Mouse (Mus musculus) right cerebral cortex, adult 2 months (tissue): ENCODE measurements around the gene Foxl2.

ENCODE experiments used
- DNase-seq, 2 experiments: peaks; one replicate each; pipeline ENCODE4 v3.0.0; 2021 to 2022; ENCODE audit warnings: low spot score in 2 of 2

Foxl2 gene

DNA sequence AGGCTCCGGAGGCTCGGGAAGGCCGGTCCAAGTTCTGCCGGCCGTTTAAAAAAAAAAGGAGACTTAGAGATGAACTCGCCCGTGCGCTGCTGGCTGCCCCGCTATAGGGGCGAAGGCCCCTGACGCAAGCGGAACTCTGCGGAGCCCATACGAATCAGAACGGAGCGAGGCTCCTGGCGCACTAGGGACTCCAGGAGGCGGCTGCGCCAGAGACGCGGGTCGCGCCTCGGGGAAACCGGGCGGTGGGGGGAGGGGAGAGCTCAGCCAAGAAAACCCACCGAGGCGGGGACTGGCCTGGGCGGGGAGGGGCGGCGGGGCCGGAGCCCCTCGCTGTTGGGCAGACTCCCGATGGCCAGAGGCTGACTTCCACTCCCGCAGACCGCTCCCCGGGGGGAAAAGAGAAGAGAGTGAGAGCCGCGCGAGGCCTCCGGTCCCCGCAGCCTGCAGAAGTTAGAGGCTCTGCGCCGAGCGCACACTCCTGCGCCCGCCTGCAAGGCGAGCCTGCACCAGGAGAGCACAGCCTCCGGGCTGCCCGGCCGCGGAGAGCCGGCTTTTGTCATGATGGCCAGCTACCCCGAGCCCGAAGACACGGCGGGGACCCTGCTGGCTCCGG, at the start of gene Foxl2:
Gene Foxl2 (plus strand): TSS at position 186 of the 613 bp plus-strand sequence.
- no peak for DNase-seq

DNA sequence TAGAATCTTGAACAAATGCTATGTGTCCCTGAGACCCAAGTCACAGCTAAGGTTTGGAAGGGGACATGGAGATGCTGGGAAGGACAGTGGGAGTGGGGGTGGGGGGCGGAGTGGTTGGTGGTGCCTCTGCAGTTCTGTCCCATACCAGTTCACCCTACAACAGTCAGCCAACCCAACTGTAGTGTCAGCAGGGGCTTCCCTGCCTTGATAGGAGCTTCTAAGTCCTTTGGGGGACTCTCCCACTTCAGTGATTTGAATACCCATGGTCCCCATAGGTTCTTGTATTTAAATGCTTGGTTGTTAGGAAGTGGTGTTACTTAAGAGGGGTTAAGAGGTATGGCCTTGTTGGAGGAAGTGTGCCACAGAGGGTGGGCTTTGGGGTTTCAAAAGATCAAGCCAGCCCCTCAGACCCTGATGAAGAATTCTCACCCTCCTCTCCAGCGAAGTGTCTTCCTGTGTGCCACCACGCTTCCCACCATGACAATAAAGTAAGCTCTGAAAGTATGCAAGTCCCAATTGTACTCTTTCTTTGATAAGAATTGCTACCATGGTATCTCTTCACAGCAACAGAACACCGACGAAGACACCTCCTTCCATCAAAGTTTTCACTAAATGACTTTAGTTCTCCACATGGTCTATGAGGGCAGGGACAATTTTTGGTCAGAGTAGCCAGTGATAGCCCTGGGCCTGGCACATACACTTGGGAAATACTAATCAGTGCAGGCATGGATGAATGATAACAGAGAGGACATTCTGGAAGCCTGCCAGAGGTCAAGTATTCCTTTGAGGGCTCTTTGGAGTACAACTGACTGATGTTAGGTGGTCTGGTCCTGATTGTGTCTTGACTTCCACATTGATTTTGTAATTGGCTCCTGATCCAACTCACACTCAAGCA, 34.2 kb upstream of the Foxl2 start:
- DNase-seq, result no peak

DNA sequence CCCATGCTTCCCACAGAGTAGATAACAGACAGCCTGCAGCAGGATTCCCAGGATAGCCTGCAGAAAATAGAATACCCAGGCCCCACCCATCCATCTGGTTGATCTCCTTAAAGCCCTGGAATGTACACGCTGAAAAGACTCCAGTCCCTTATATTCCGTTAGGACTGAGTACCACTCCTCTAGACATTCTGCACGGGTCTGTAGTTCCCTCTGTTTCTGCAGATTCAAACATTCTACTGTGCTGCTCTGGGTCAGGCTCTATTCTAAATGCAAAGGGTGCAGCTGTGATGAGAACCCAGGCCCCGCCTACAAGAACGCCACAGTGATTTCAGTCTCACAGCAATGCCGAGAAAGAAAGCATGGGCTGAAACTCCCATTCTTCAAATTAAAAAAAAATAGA, 32.0 kb upstream of the Foxl2 start:
- DNase-seq, result peak; percentile 17

DNA sequence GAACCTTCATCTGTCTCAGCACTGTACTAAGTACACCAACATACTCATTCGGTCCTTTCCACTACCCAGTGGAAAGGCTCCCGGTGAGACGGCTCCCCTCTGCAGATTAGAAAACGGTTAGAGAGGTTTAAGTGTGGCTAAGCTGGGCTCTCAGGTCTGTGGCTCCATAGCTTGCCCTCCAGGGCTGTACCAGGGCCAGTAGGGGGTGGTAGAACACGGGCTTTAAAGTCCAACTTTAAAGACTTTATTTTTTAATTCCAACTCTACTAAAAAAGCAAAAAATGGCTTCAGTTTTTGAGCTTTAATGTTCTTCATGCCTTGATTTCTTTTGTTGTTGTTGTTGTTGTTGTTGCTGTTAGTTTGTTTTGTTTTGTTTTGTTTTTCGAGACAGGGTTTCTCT, 30.9 kb upstream of the Foxl2 start:
- no peak for DNase-seq

DNA sequence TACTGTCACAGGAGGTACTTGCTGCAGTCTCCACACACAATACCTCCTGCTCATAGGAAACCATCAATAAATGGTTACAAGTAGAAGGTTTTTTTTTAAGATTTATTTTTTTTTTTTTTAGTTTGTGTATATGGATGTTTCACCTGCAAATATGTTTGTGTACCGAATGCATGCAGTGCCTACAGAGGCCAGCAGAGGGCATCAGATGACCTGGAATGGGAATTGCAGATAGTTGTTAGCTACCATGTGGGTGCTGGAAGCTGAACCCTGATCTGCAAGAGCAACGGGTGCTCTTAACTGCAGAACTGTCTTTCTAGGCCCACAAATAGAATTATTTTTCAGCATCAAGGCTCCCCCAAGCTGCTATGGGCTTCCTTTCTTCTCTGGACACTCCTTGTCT, 25.6 kb upstream of the Foxl2 start:
- DNase-seq, result no peak

DNA sequence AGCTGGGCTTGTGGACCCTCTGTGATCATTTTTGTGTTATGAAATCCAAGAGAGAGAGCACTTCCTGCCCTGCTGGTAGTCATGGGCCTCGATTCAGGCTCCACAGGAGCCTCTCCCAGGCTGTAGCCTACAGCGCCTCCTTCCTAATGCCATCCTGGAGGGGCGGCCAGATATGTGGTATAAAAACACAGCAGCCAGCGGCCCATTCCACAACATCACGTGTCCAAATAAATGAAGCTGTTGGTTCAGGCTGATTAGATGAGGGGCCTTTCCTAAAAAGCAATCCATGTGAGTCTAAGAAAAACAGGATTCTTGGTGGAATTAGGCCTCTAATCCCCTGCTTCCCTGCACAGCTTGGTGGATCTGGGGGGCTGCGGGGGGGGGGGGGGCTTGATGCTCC, 22.2 kb upstream of the Foxl2 start:
- DNase-seq, result no peak

DNA sequence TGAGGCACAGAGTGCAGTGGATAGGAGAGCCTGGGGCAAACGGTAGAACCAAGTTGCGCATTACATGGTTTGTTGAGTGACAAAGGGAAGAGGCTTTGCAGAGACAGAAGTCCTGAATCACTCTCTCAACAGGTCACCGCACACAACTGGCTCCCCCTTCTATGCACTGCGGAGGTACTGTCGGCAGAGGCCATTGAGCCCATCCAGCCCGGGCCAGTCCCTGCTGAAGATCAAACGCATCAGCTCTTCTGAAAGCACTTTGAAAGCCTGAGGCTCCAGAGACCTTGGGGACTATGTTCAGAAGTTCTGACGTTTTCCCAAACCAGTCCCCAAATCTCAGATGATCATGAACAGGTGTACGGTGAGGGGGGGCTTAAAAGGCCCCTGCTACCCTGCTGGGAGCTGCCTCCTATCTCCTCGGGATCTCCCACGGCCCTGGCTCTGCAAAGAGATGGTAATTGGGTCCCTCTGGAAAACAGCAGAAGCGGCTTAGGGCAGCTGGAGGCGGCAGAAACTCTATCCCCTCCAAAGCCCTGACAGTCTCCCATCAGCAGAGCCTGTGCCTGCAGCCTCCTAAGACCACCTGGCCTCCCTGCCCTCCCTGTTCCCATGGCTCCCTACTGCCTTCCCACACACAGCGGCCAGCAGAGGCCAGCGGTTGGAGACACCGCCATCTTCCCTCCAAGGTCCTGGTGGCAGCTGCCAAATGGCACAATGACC, 19.7 kb upstream of the Foxl2 start:
- no peak for DNase-seq

DNA sequence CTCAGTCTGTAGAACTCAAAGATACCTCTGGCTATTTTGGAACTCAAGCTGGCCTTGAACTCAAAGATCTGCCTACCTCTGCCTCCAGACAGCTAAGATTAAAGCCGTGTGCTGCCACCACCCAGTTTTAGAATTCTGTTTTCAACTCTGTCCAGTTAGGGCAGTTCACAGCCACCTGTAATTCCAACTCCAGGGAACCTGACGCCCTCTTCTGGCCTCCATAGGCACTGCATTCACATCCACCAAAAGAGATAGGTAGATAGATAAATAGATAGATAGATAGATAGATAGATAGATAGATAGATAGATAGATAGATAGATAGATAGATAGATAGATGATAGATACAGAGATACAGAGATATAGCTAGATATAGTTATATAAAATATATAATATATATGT, 15.8 kb upstream of the Foxl2 start:
- DNase-seq, result no peak

DNA sequence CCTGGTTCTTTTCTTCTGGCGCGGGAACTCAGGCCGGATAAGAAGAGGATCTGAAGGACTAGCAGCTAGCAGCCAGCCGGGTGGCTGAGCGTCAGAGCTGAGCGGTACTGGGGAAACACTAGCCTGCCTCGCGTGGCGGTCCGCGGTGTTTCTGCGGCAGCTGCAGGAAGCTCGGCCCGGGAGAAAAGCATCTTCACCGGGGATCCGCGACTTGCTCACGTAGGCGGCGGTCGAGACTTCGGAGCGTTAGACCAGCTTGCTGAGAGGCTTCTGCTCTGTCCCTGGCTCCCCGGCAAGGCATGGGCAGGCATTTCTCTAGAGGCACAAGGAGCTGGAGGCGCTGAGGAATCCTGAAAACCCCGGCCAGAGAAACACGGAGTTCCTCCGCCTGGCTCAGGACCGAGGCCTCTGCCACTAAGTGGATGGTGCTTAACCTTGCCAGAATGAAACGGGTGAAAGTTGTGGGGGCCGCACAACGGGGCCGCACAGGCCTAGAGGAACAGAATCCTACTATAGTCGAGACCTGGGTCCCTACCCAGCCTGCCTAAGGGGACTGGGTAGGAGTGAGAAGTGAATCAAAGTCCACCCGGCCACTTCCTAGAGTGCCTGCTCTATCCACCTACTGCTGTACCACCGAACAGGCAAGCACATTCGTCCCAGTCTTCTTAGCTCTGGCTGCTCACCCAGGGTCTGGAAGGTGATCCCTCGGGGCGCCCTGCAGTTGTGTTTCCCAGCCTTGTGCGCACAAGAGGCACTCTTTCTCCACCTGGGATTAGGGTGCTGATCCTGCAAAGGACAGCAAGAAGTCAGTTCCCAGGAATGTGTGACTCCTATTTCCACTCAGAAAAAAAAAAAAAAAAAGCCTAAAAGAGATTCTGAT, 2.7 kb upstream of the Foxl2 start:
- peak in 1 of 2 experiments; percentile 42 for DNase-seq

DNA sequence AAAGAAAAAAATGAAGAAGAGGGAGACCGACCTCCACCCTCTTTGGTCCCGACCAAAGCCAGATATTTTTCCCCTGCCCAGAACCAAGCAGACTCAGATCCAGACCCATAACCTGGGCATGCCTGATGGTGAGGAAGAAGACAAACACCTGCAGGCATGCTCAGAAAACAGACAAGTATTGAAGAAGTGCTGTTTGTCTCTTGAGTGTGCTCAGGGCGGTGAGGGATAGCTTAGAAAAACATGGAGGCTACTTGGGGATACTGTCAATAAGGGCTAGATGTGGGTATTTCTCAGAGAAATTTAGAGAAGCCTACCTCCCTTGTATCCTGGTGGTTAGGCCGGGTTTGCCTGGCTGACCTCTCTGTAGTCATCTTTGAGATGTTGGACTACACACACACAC, 1.8 kb upstream of the Foxl2 start:
- no peak for DNase-seq

DNA sequence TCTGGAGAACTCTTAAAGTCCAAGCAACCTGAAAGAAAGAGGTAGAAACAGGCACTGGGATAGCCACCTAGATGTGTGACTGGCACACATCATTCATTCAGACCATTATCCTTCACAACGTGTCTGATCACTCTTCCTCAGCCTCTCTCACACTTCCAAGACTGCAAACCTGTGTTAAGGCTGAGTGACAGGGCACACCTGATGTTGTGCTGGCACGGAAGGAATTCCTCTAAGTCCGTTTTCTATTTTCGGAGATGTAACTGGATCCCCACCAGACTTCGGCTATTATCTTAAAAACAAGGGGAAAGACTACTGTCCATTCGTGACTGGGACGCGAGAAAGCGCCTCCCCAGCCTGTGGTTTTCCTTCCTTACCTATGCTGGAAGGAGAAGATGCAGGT, 1.3 kb upstream of the Foxl2 start:
- no peak for DNase-seq

DNA sequence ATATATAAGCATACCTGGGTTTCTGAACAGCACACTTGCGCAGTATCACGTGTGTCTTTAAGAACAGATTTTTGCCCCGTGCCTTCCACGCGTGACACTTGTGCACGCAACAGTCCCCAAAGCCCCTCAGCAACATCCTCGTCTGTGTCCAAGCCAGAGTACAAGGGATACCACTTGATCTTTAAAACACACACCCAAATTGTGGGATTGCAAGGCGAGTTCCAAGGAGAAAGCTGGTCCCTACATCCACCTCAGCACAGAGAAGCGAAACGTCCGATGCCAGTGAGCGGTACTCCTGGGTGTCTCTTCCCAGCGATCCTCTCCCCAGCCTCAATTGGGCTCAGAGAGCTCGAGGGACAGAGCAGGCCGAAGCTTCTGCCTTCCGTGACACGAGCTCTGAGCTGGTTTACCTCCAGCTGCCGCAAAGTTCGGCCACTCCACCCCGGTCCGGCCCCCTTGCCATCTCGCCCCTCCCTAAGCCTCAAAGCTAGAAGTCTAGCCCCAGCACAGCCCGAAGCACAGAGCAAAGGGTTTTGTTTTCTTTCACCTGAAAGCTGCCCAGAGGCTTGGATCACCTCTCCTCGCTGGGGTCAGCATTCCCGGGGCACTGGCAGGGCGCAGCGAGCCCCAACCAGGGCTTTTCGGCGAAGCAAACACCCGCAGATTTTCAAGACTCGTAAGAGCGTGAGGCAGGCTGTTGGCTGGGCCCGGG, 541 bp upstream of the Foxl2 start:
- no peak for DNase-seq

DNA sequence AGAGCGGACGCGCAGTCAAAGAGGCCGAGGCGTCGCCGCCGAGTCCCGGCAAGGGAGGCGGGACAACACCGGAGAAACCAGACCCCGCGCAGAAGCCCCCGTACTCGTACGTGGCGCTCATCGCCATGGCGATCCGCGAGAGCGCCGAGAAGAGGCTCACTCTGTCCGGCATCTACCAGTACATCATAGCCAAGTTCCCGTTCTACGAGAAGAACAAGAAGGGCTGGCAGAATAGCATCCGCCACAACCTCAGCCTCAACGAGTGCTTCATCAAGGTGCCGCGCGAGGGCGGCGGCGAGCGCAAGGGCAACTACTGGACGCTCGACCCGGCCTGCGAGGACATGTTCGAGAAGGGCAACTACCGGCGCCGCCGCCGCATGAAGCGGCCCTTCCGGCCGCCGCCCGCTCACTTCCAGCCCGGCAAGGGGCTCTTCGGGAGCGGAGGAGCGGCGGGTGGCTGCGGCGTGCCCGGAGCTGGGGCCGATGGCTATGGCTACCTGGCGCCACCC, 682 bp downstream of the Foxl2 start:
- DNase-seq, result peak in 1 of 2 experiments; percentile 34

DNA sequence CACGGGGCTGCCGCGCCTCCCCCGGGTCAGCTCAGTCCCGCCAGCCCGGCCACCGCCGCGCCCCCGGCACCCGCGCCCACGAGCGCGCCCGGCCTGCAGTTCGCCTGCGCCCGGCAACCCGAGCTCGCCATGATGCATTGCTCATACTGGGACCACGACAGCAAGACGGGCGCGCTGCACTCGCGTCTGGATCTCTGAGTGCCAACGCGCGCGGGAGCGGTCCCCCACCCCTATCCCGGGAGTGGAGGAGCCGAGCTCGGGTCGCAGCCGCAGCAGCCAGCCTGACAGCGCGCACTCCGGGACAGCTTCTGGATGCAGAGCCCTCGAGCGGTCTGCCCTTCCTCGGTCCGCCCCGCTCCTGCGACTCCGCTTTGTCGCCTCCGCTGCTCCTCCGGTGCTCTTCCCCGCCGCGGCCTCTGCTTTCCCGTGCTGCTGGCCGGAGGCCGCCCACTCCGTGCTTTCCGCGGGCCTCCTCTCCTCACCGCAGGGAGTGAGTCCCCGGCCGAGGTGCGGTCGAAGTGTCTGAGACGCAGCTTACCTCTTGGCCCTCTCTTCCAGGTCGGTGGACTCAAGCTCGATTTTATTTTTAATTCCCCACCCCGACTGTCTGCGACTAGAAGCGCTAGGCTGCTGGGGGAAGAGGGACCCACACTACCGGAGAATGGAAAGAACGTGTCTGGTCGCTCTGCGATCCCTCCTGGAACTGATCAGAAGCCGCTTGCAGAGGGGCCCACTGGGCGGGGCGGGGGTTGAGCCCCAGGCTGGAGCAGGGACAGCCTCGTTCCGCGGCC, 1.7 kb downstream of the Foxl2 start:
- no peak for DNase-seq

DNA sequence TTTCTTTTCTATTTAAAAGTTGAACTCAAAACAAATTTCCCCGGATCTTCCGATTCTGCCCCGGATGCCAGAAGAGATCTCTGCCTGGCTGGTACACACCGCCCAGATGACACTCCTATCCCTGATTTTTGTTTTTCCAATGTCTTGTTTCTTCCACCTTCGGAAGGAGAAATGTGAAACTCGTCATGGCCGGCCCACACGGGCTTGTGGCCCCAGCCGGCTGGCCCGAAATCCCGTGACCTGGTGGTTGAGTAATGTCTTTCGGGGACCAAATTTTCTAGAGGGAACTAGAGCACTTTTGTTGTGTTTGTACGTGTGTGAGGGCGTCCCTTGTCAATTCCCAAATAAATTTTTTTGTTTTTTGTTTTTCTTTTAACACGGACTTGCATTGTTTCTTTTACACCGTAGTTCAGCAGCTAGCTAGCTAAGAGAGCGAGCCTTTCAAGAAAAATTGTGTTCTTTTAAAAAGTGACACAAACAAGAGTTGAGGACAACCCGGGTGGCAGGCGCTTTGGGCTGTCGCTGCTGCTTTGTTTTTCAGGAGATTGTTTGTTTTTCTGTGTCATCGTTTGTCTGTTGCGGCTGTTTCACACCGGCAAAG, 2.8 kb downstream of the Foxl2 start:
- DNase-seq, result no peak

DNA sequence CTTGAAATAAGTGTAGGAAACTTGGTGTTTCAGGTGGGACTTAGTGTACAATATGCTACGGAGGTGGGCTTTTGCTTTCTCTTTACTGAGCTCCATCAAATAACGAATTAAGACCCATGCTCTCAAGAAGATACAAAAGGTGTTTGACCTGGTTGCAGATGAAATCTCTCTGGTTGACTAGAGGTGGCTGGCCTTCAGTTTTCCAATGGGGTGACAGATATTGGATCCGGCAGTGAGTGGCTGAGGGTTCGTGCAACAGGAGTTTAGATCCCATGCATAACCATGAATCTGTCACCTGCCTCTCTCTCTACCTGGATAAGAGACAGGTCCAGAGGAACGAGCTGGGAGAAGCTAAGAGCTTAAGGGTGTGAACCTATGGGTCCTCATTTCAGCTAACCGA, 3.5 kb downstream of the Foxl2 start:
- no peak for DNase-seq

DNA sequence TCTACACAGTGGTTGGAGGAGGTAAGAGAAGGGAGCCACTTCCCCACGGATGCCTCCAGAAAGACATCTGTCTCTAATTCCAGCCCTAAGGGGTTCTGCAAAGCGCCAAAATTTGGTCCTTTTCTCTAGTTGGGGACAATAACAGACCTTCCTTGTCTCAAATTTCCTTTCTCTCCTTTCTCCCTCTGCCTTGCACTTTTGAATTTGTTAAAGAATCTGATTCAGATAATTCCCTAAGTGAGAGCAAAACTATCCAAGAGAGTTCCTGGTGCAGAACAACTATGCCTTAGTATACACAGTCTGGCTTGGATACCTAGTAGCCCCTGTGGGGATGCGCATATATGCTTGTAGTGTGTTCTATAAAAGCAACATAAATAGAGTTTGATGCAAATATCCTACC, 4.8 kb downstream of the Foxl2 start:
- DNase-seq, result no peak

DNA sequence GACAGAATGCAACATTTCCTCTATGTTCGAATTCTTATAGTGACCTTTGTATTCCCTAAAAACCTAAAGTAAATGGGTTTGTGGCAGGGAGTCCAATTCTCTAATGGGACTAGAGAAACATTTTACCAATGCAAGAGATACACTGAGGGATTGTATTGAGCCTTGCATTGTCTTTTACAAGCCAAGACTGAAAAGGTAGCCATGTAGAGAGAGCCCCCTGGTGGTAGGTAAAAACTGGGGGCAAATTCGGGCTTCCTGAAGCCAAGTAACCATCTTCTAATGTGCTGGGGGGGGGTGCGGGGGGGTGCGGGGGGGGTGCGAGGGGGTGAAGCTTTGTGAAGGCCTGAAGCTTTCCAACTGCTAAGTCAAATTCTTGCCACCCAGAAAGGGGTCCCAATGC, 5.3 kb downstream of the Foxl2 start:
- DNase-seq, result no peak

DNA sequence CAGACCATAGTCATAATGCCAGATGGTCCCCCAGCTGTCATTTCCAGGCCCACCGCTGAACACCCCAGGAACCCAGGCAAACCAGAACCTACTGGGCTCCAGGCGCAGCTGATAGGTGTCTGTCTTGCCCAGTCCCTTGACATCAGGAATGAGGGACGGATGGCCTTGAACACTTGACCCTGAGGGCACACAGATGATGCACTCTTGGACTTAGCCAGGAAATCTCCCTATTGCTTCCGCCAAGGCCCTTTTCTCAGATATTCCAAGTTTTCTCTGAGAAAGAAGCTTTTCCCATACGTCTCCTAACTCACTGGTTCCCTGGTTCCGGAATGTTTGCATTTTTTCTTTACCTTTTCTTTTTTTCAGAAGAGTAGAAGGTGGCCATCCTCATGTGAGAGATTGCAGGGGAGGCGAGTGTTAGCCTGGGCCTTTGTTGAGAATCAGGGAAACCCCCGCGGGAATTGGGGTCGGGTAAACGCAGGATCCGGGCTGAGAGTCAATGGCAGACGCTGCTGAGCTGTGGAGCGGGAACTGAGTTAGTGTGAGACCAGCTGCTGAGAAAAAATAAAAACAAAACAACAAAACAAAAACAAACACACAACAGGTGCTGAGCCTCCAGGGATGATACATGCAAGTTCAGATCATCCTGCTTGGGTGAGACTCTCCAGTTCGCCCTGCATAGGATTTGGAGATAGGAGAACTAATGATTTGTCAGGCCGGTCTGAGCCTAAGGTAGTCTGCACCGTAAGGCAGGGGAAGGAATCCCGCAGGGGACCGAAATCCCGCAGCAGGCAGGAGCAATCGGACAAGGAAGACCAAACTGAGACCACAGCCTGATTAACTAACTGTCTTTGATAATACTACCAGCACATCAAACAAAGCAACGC, 6.7 kb downstream of the Foxl2 start:
- no peak for DNase-seq
